In the genomic region with DNA sequence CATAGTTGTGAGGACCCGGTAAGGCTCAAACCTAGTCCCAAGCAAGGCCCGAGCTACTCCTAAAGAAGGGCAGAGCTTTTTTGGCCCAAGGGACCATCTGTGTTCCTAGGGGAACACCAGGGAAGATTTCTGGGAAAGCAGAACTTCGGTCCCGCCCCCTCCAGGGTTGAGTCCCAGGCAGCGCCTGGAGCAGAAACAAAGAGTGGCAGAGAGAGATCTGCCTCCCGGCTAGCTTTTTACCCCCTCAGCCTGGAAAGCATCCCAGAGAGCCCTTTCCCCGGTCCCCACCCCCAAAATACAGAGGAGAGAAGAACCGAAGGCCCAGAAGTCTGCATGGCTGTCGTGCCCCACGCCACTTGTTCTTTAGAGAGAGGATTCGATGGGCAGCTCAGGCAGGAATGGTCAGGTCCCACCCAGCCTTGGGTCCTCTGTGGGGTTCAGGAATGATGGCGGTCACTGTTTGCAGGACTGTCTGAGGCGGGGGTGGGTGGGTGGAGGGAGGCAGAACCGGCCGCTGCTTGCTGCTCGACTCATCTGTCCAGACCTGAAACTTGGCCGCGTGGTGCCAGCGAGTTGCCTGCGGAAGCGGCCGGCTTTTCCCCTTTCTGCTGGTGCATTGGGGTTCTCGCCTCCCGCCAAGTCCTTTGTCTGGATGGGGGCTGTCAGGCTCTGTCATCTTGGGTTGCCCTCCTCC, we compare ENCODE assay signal across 10 mouse cellular contexts. TPM values are rescaled to one million over a fixed set of nuclear protein-coding genes. Genes with fewer than 3 reads are reported as not detected.
DNase-seq lines count a peak whose midpoint lies in the region; ATAC-seq lines count a peak whose summit lies in the region.
"Had no signal": no experiment of that assay in that cellular context is flagged by ENCODE, and none has a peak within 500 bp of the region (broad histone marks: within the 10 kb centered on the region; RNA-seq: fewer than 3 reads in every experiment).

No protein-coding gene starts in this region.

- peaks cover 92% of the 10 kb centered on the region for H3K27me3 ChIP-seq in heart, embryonic 11.5 days (ENCODE audit: control insufficient read depth, insufficient read depth, low read length)
- peaks cover 96% of the 10 kb centered on the region for H3K27me3 ChIP-seq in limb, embryonic 12.5 days

- no peaks in the 10 kb centered on the region for H3K36me3 ChIP-seq in heart, embryonic 11.5 days (ENCODE audit: control insufficient read depth, insufficient read depth, low read length)
- H3K36me3 ChIP-seq in limb, embryonic 12.5 days: no peaks in the 10 kb centered on the region
- H3K36me3 ChIP-seq: liver, embryonic 15.5 days had no signal

- H3K4me3 ChIP-seq in heart, embryonic 11.5 days (ENCODE audit: low read depth, low read length): no peak overlapping the region
- H3K4me3 ChIP-seq in limb, embryonic 12.5 days (replicated peaks): 0 out of 2 replicates have a peak overlapping the region, but pooled peaks have one; percentile 3
- H3K4me3 ChIP-seq: liver, embryonic 15.5 days had no signal

- H3K4me2 ChIP-seq in heart, embryonic 11.5 days: no peak overlapping the region
- no peak overlapping the region for H3K4me2 ChIP-seq in limb, embryonic 12.5 days
- H3K4me2 ChIP-seq: liver, embryonic 15.5 days had no signal

- no peaks in the 10 kb centered on the region for H3K4me1 ChIP-seq in heart, embryonic 11.5 days (ENCODE audit: control insufficient read depth, insufficient read depth, low read length)
- no peaks in the 10 kb centered on the region for H3K4me1 ChIP-seq in limb, embryonic 12.5 days (replicated peaks)
- H3K4me1 ChIP-seq: liver, embryonic 15.5 days had no signal

- no peak overlapping the region for H3K9ac ChIP-seq in heart, embryonic 11.5 days (ENCODE audit: low read depth, low read length)
- H3K9ac ChIP-seq in limb, embryonic 12.5 days (replicated peaks): no peak overlapping the region
- H3K9ac ChIP-seq: liver, embryonic 15.5 days had no signal

- WGBS in heart, embryonic 11.5 days (ENCODE audit: insufficient replicate concordance): under 1% methylated on average over 24 of the region's 24 CpGs
- under 1% methylated on average over 24 of the region's 24 CpGs for WGBS in limb, embryonic 12.5 days

- DNase-seq in heart, adult 11 months: peak; percentile 75
- DNase-seq in R1 (ENCODE audit: low read depth, low spot score): peak; percentile 50
- DNase-seq in embryo, embryonic 10.5 days (ENCODE audit: low spot score): peak; percentile 59
- no peak for DNase-seq in lung, postnatal 36 days
- no peak for DNase-seq in urinary bladder, adult 2 months (ENCODE audit: low spot score)
- DNase-seq in left cerebral cortex, adult 11 months (ENCODE audit: low spot score): no peak
- DNase-seq: thymus, adult 18-20 months had no signal

- ATAC-seq in heart, embryonic 11.5 days (replicated peaks; ENCODE audit: insufficient number of reproducible peaks, low FRiP score, low TSS enrichment): no peak
- ATAC-seq in limb, embryonic 12.5 days (ENCODE audit: insufficient number of reproducible peaks, insufficient read depth, low FRiP score, low TSS enrichment, low read depth): no peak

- no peaks in the 10 kb centered on the region for H3K9me3 ChIP-seq in heart, embryonic 11.5 days (replicated peaks; ENCODE audit: control insufficient read depth, low read length)
- H3K9me3 ChIP-seq in limb, embryonic 12.5 days: no peaks in the 10 kb centered on the region
- H3K9me3 ChIP-seq: liver, embryonic 15.5 days had no signal

- no peak overlapping the region for H3K27ac ChIP-seq in heart, embryonic 11.5 days (ENCODE audit: low read depth, low read length)
- H3K27ac ChIP-seq in limb, embryonic 12.5 days: no peak overlapping the region
- H3K27ac ChIP-seq: liver, embryonic 15.5 days had no signal

RNA-seq across cellular contexts. Expression of a gene that starts 9.5 kb away (rescaled TPM):
- not detected in 2 replicates for polyA plus RNA-seq in heart, embryonic 11.5 days (2014; fragmentation: Nextera tagmentation; extraction: Ambion mirVana)
- polyA plus RNA-seq in limb, embryonic 12.5 days (2016; fragmentation: Nextera tagmentation; extraction: Ambion mirVana): not detected in 2 replicates
- not detected in 2 replicates for polyA plus RNA-seq in urinary bladder, adult 2 months (2012; rRNA removed)
- polyA plus RNA-seq: liver, embryonic 15.5 days had no signal

Comparison
In these comparisons a context has a peak if more than half of its experiments do, and no peak if none do; other contexts are left out.
1. DNase-seq: peak in heart, adult 11 months (single experiment), R1 (single experiment) and embryo, embryonic 10.5 days (single experiment); none in lung, postnatal 36 days (single experiment), urinary bladder, adult 2 months (single experiment) and left cerebral cortex, adult 11 months (single experiment).